Mouse (Mus musculus) megakaryocyte, embryonic 14.5 days (primary cell): ENCODE results near the gene Gprin1. TPM values are rescaled to one million over a fixed set of nuclear protein-coding genes. Genes with fewer than 3 reads are reported as not detected.

Experiments
- H3K27me3 ChIP-seq: replicated peaks from 2 replicates; pipeline ENCODE3; 2012; ENCODE audit warnings: inconsistent platforms
- H3K36me3 ChIP-seq: replicated peaks from 2 replicates; pipeline ENCODE3; 2012; ENCODE audit warnings: low read length, inconsistent platforms, mixed read lengths
- H3K4me1 ChIP-seq: 2 replicates; pipeline ENCODE4 v1.6.1; 2012; ENCODE audit warnings: inconsistent platforms
- H3K4me3 ChIP-seq: replicated peaks from 2 replicates; pipeline ENCODE3; 2012; ENCODE audit warnings: moderate library complexity, mild to moderate bottlenecking, inconsistent platforms
- H3K9me3 ChIP-seq: 2 replicates; pipeline ENCODE4 v1.6.1; 2012; ENCODE audit warnings: inconsistent platforms
- FLI1 ChIP-seq: IDR thresholded peaks from 2 replicates; pipeline ENCODE4 v1.6.1; 2012; ENCODE audit warnings: low read length, inconsistent platforms, mixed read lengths
- GATA1 ChIP-seq: IDR thresholded peaks from 3 replicates; pipeline ENCODE4 v1.6.1; 2012; ENCODE audit warnings: mixed read lengths, low read length, inconsistent platforms, borderline replicate concordance
- polyA plus RNA-seq: library from polyadenylated mRNA; stranded (reverse); fragments of >175 nt; gene quantifications from 2 replicates; pipeline ENCODE4 v1.2.3, GENCODE M21; 2012; ENCODE audit warnings: low replicate concordance; ENCODE audit not compliant: insufficient read depth

Gprin1 gene
- polyA plus RNA-seq, 1 experiment = not detected

DNA sequence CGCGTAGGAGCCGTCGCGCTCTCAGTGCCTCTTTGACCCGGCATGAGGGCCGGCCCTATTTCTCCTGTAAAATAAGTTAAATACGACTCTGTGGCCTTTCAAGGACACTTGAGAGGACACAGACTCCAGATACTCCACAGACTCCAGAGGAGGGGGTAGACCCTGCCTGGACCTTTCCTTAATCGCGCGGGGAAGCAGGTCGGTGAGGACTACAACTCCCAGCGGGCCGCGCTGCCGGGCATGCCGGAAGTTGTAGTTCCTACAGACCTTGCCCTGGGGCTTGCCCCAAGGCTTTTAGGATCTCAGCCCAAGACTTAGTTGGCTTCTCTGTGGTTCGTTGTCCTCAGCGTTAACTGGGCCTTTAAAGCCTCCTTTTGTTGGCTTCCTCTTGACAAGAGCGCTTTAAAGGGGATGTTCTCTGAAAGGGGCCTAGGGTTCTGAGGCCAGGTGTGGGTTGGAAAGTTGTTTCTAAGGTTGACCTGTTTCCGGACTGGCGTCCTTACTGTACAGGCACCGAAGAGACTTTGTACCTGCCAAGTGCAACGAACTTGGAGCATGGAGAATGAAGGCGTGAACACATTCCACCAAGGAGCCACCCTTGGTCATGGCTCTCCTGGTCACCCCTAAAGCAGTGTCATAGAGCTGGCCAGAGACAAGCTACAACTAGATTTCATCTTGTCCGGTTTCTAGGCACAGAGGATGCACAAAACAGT is 55.2 kb downstream of the Gprin1 start:
- TF ChIP-seq GATA1 (no peak), FLI1 (no peak)
- H3K27me3 ChIP-seq = peaks cover 3% of the 10 kb centered on the region
- peaks cover 52% of the 10 kb centered on the region for H3K4me1 ChIP-seq
- peaks cover 6% of the 10 kb centered on the region for H3K36me3 ChIP-seq
- no peaks in the 10 kb centered on the region for H3K9me3 ChIP-seq
- H3K4me3 ChIP-seq = peak overlapping the region; percentile 93

DNA sequence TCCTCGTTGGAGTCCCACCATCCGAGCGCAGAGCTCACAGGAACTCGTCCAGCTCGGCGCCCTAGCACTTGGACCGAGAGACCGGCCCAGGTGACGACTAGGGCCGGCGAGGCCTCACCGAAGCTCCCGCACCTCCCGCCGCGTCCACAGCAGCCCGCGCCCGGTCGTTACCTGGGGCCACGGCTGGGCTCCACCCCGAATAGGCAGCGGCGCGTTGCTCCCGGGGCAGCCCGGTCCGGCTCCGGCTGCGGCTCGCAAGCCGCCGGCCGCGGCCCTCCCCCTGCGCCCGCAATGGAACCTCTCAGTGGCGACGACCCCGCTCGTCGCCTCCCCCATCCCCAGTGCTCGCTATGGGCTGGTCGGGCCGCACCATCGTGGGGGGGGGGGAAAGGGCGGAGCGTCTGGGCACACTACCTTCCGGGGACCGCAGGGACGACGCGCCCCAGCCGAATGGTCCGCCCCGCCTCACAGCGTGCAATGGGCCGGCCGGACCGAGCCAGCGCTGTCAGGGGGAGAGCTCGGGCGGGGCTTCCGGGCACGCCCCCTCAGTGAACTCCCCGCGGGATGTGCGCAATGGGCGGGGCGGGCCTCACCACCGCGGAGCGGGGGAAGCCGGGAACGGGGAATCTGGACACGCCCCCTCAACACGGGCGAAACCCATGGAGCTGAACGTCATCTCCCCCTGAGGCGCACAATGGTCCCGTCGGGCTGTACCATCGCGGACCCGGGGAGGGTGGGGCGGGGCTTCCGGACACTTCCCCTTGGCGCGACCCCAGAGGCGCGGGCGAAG is 55.9 kb downstream of the Gprin1 start, which contains the start of gene Rnf44:
Rnf44 (minus strand) TSS at position 350 of the 790 bp plus-strand sequence.
- no peak for TF ChIP-seq GATA1
- TF ChIP-seq FLI1 = 0 out of 2 replicates have a peak, but pooled peaks have one; percentile 22
- H3K9me3 ChIP-seq = no peaks in the 10 kb centered on the region
- no peaks in the 10 kb centered on the region for H3K27me3 ChIP-seq
- H3K36me3 ChIP-seq = peaks cover 6% of the 10 kb centered on the region
- peaks cover 59% of the 10 kb centered on the region for H3K4me1 ChIP-seq
- peak within 1 kb of the TSS; percentile 93 for H3K4me3 ChIP-seq

DNA sequence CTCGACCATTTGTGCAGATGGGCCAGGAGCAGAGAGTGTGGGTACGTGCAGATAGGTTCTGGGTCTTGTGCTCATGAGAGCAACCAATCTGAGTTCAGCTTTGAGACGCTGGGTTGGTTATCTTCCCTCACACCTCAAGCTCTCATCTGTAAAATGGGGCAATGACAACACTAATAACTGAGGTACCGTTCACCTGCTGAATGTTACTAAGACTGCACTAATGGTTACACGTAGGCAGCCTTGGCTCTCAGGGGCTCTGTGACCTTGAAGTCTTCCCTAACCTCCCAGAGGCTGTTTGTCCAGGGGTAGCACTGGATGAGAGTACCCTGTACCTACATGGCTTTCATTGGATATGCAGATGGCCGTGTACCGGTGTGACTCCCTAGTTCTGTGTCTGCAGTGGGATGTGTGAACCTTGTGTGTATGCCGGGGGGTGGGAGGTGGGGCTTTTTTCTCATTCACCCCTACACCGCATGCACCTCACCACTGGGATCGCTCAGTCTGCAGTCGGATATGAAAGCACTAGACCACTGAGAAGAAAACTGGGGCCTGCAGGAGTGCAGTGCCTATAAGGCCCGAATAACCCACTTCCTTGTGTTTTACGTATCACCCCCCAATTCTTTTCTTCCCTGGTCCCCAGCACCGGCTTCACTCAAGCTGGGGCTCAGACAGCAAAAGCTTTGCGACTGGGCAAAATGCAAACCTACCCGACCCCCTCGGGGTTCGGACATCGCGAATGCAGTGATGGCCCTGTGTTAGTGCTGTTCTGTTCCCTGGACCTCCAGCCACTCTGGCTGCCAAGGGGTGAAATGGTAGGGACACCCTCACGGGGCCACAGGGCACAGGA is 56.7 kb downstream of the Gprin1 start:
- Histone ChIP-seq H3K4me3 (peak overlapping the region; percentile 93), H3K9me3 (no peaks in the 10 kb centered on the region), H3K36me3 (peaks cover 6% of the 10 kb centered on the region), H3K27me3 (no peaks in the 10 kb centered on the region), H3K4me1 (peaks cover 65% of the 10 kb centered on the region)
- no peak for TF ChIP-seq GATA1
- TF ChIP-seq FLI1 = no peak

DNA sequence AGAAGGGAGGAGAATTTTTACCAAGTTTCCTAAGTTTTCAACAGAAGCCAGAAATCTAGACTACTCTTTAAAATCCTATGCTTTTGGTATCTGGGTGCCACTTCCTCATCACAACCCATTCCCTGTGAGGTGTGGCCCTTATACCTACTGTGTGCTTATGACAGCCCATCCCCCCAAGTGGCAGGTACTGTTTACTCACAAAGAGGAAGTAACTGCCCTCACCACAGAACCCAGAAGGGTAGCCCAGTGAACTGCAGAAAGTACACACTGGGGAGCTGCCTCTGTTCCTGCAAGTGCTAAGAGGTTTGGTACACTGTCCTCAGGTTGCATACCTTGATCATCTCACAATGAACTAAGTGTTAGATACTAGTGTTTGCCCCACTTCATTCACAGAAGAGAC is 57.9 kb downstream of the Gprin1 start:
- H3K4me1 ChIP-seq = peaks cover 67% of the 10 kb centered on the region
- peaks cover 6% of the 10 kb centered on the region for H3K36me3 ChIP-seq
- H3K9me3 ChIP-seq = no peaks in the 10 kb centered on the region
- H3K27me3 ChIP-seq = no peaks in the 10 kb centered on the region
- peak overlapping the region; percentile 93 for H3K4me3 ChIP-seq
- TF ChIP-seq GATA1 (no peak), FLI1 (no peak)

DNA sequence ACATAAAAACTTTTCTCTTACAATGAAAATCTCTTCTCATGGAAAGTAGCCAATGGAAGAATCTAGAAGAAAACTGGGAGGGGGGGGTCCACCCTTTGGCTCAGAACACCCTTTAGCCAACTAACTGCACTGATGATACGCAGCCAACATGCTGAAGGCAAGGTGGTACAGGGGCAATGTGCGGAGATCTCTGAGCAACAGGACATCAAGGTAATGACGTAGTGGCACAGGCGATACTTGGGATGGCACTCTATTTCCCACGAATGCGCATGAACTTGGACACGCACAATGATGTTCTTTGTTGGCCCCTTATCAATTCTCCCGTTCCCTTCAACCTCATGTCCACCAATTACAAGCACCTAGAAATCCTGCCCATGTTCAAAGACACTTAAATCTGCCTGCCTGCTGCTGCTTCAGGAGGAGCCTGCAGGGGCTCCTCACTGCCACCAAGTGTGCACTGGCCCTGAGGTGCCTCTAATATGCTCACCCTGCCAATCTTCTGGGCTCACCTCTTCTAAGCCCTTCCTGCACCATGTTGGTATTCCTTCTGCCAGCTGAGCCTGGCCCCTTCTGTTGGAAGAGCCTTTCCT is 59.4 kb downstream of the Gprin1 start:
- no peaks in the 10 kb centered on the region for H3K9me3 ChIP-seq
- TF ChIP-seq GATA1 (no peak), FLI1 (no peak)
- no peaks in the 10 kb centered on the region for H3K27me3 ChIP-seq
- H3K4me1 ChIP-seq = peaks cover 71% of the 10 kb centered on the region
- H3K36me3 ChIP-seq = peaks cover 15% of the 10 kb centered on the region
- H3K4me3 ChIP-seq = peak overlapping the region; percentile 40

DNA sequence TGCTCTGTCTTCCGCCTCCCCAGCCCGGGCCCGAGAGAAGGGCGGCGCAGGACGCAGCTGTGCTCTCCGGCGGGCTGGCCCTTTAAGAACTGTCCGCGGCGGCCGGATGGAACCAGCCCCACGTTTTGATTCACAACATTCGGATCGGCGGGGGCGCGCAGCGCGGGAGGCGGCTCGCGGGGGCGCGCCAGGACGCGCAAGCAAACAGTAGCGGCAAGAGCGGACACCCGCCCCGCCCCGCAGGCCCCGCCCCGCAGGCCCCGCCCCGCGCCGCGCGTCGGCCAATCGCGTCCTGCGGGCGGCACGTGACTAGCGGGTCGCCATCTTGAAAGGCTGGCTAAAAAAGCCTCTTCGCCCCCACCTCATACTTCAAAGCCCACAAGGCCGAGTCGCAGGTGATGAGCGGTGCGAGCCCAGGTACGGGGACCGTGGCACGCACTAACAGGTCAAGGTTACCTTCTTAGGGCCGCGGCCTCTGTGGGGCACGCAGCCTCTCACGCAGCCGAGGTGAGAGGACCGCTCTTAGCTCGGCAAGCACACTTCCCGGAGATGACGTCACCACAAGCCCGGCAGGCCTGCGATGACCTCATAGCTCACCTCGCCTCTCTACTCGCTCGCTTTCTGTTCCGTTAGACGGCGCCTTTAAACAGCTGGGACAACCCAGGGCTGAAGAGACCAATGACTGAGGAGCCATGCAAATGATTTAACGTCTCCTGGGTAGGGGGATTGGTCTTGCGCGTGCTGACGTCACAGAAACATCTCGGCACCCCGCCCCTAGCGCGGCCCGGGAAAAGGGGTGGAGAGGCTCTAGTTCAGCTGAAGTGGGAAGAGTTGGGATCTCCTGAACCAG is 61.9 kb downstream of the Gprin1 start:
- no peak for TF ChIP-seq FLI1
- no peak for TF ChIP-seq GATA1
- Histone ChIP-seq H3K27me3 (no peaks in the 10 kb centered on the region), H3K36me3 (peaks cover 39% of the 10 kb centered on the region), H3K4me1 (peaks cover 85% of the 10 kb centered on the region), H3K4me3 (peak overlapping the region; percentile 100), H3K9me3 (no peaks in the 10 kb centered on the region)

DNA sequence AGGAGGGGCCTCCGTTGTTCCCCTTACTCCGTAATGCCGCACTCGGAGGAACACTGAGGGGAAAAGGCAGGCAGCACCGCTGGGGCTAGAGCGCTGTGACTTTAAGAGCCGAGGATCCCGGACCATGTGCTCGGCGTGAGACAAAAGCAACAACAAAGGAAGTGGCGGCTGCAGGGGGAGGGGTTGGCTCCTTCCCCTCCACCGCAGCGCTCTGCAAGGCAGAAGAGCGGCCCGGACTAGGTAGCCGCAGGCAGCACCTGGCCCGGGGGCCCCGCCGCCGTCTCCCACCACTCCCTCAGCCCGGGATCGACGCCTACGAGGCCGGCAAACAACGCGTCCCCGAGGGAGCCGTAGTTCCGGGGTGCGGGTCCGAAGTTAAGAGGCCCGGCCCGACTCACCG is 62.6 kb downstream of the Gprin1 start:
- Histone ChIP-seq H3K9me3 (no peaks in the 10 kb centered on the region), H3K4me3 (peak overlapping the region; percentile 100), H3K4me1 (peaks cover 85% of the 10 kb centered on the region), H3K36me3 (peaks cover 46% of the 10 kb centered on the region), H3K27me3 (no peaks in the 10 kb centered on the region)
- no peak for TF ChIP-seq GATA1

Other genes starting within 250 kb of the Gprin1 start
- 0.06 TPM in 1 of 2 replicates, not detected in the other for gene Simc1, start 246.1 kb downstream of the Gprin1 start, polyA plus RNA-seq
- gene 4833439L19Rik, start 184.4 kb downstream of the Gprin1 start, polyA plus RNA-seq = 23.2 and 24.6 TPM in 2 replicates
- gene Arl10, start 174.9 kb downstream of the Gprin1 start, polyA plus RNA-seq = 11.5 TPM in 1 of 2 replicates, not detected in the other
- gene Nop16, start 159.8 kb downstream of the Gprin1 start, polyA plus RNA-seq = 6.9 and 22.1 TPM in 2 replicates
- 13.6 and 46.2 TPM in 2 replicates for gene Higd2a, start 159.7 kb downstream of the Gprin1 start, polyA plus RNA-seq
- gene Cltb, start 138.5 kb downstream of the Gprin1 start, polyA plus RNA-seq = 72.4 and 308 TPM in 2 replicates
- 1.5 and 13.9 TPM in 2 replicates for gene Faf2, start 128.1 kb downstream of the Gprin1 start, polyA plus RNA-seq
- 132 and 507 TPM in 2 replicates for gene Rnf44, start 56.0 kb downstream of the Gprin1 start, polyA plus RNA-seq
- not detected in 2 replicates for gene Cdhr2, start 48.4 kb downstream of the Gprin1 start, polyA plus RNA-seq
- gene Sncb, start 16.7 kb upstream of the Gprin1 start, polyA plus RNA-seq = 0.62 TPM in 1 of 2 replicates, not detected in the other
- gene Eif4e1b, start 34.1 kb upstream of the Gprin1 start, polyA plus RNA-seq = not detected in 2 replicates
- gene Tspan17, start 39.5 kb upstream of the Gprin1 start, polyA plus RNA-seq = 4.5 and 8.0 TPM in 2 replicates
- gene Unc5a, start 199.5 kb upstream of the Gprin1 start, polyA plus RNA-seq = not detected in 2 replicates